Mouse (Mus musculus): ENCODE measurements at regions not wholly inside any gene's neighbourhood (a gene's known extent, or its start where the extent isn't known, plus 50 kb on each side); places are given as distances from the start of the nearest gene placed in this dataset.

DNA sequence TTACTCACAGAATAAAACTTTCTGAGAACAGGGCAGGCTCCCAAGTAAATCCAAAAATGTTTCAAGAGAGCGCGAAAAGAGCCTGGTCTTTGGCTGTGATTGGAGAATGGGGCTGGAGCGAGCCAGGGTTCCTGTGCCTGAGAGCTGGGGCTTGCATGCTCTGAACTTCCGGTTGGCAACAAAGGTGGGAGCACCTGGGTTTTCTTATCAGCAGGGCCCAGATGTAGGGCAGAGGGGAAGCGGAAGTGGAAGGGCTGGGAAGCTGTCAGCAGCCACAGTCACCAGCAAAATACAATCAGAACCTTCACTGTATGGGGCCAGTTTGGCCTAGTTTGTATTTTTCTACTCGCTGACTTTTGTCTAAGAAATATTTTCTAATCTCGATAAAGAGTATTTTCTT lies 193.9 kb downstream of the Mtx2 start:
- TF ChIP-seq USF2 (IDR thresholded peaks at IDR 0.05; ENCODE audit: borderline replicate concordance in 1 of 2, insufficient read depth in 1 of 2, low read depth in 1 of 2, low read length in 2 of 2) (no peak), CTCF (IDR thresholded peaks at IDR 0.05 in 2 of 3, conservative IDR thresholded peaks at IDR 0.05 in 1 of 3; ENCODE audit: control insufficient read depth in 1 of 3, insufficient read depth in 1 of 3, low read depth in 2 of 3, low read length in 3 of 3, poor library complexity in 1 of 3, severe bottlenecking in 1 of 3) (no peak), POLR2A (IDR thresholded peaks at IDR 0.05; ENCODE audit: control insufficient read depth in 1 of 2, insufficient read depth in 1 of 2, low read depth in 1 of 2, low read length in 2 of 2, poor library complexity in 1 of 2) (no peak), POLR2AphosphoS2 (IDR thresholded peaks at IDR 0.05; ENCODE audit: low read length) (no peak), TCF12 (IDR thresholded peaks at IDR 0.05; ENCODE audit: low read depth, low read length) (no peak), SMC3 (IDR thresholded peaks at IDR 0.05; ENCODE audit: low read depth, low read length) (no peak), MAX (IDR thresholded peaks at IDR 0.05; ENCODE audit: low read length) (no peak), CHD1 (IDR thresholded peaks at IDR 0.05; ENCODE audit: low read depth, low read length) (no peak), ZMIZ1 (IDR thresholded peaks at IDR 0.05; ENCODE audit: low read depth, low read length) (no peak), MXI1 (IDR thresholded peaks at IDR 0.05; ENCODE audit: low read depth, low read length) (no peak), E2F4 (IDR thresholded peaks at IDR 0.05; ENCODE audit: borderline replicate concordance, low read depth, low read length) (no peak)

Data from MEL (cell line).